Mouse (Mus musculus): ENCODE data around the gene Ptcra.

The Ptcra gene

GRCm38 (mm10) chr17:46724477-46725084 lies 38.9 kb downstream of the Ptcra start:
- no peak for DNase-seq

- no peak for DNase-seq
These were observed 42.4 kb downstream of the Ptcra start for GRCm38 (mm10) chr17:46721077-46721476.

- DNase-seq: no peak
These were observed 48.6 kb downstream of the Ptcra start for GRCm38 (mm10) chr17:46714756-46715481.

GRCm38 (mm10) chr17:46713849-46714248 lies 49.7 kb downstream of the Ptcra start:
- DNase-seq: no peak

- no peak for DNase-seq
These were observed 51.1 kb downstream of the Ptcra start for GRCm38 (mm10) chr17:46712442-46712841.

GRCm38 (mm10) chr17:46711612-46712271 lies 51.8 kb downstream of the Ptcra start:
- peak; percentile 61 for DNase-seq

GRCm38 (mm10) chr17:46710959-46711597 lies 52.4 kb downstream of the Ptcra start, which contains the start of gene Pex6:
Gene Pex6 (plus strand): TSS chr17:46711463.
- peak; percentile 93 for DNase-seq

GRCm38 (mm10) chr17:46706375-46707089 lies 57.0 kb downstream of the Ptcra start:
- no peak for DNase-seq

Data from kidney, adult 18-20 months (tissue).